Mouse (Mus musculus): ENCODE results near the gene Ift172. TPM values are rescaled to one million over a fixed set of nuclear protein-coding genes. Genes with fewer than 3 reads are reported as not detected.

Gene Ift172
- total and polyA plus RNA-seq, 2 experiments from 2014 or later, result 16.5 to 28.2 TPM

DNA sequence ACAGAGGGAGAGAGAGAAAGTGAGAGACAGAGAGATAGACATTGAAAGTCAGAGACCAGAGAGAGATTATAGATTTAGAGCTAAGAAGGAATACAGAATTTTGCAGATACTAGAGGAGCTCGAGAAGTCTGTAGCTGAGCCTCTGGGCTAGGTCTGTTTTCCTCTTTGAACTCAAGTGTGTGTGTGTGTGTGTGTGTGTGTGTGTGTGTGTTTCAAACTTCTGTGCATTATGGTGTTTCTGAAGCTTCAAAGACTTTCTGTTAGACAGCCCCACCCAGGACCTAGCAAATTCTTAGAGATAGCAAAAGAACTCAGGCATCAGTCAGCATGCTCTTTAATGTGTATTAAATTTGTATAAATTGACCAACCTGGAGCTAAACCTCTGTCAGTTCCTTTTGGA, 64.3 kb downstream of the Ift172 start:
- Histone ChIP-seq H3K27me3 (ENCODE audit: insufficient read depth, low read length) (no peaks in the 10 kb centered on the region), H3K36me3 (ENCODE audit: insufficient read depth, low read length) (no peaks in the 10 kb centered on the region), H3K27ac (ENCODE audit: low read depth, low read length) (no peak overlapping the region), H3K4me2 (ENCODE audit: low read depth, low read length, poor library complexity, severe bottlenecking) (no peak overlapping the region), H3K4me3 (ENCODE audit: low read depth, low read length) (no peak overlapping the region), H3K9ac (replicated peaks; ENCODE audit: low read length, poor library complexity, severe bottlenecking) (no peak overlapping the region), H3K9me3 (ENCODE audit: low read length) (no peaks in the 10 kb centered on the region), H3K4me1 (ENCODE audit: insufficient read depth, low read length) (no peaks in the 10 kb centered on the region)
- WGBS, result 56% methylated on average over 1 of the region's 1 CpGs
- ATAC-seq (ENCODE audit: low FRiP score) (no peak), DNase-seq (ENCODE audit: low spot score) (no peak)
- no peak for TF ChIP-seq CTCF (IDR thresholded peaks at IDR 0.05)

DNA sequence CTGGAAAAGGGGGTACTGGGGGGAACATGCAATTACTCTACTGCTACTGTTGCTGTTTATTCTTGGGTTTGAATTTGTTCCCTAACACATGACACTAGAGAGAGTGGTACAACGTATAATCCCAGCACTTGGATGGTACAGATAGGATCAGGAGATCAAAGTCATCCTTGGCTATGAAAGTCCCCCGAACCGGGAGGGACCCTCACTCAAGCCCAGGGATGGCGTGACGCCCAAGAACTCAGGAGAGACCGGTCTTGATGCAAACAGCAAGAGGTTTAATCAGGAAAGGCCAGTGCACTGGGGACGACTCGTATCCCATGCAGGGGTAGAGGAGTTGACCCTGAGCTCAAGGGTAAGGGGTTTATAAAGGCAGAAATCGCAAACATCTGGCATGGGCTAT, 68.2 kb downstream of the Ift172 start:
- ATAC-seq (ENCODE audit: low FRiP score) (no peak), DNase-seq (ENCODE audit: low spot score) (no peak)
- Histone ChIP-seq H3K4me2 (ENCODE audit: low read depth, low read length, poor library complexity, severe bottlenecking) (no peak overlapping the region), H3K27me3 (ENCODE audit: insufficient read depth, low read length) (no peaks in the 10 kb centered on the region), H3K9me3 (ENCODE audit: low read length) (no peaks in the 10 kb centered on the region), H3K4me1 (ENCODE audit: insufficient read depth, low read length) (no peaks in the 10 kb centered on the region), H3K36me3 (ENCODE audit: insufficient read depth, low read length) (no peaks in the 10 kb centered on the region), H3K9ac (replicated peaks; ENCODE audit: low read length, poor library complexity, severe bottlenecking) (no peak overlapping the region), H3K27ac (ENCODE audit: low read depth, low read length) (no peak overlapping the region), H3K4me3 (ENCODE audit: low read depth, low read length) (no peak overlapping the region)
- TF ChIP-seq CTCF (IDR thresholded peaks at IDR 0.05), result no peak
- 95% methylated on average over 9 of the region's 9 CpGs for WGBS

DNA sequence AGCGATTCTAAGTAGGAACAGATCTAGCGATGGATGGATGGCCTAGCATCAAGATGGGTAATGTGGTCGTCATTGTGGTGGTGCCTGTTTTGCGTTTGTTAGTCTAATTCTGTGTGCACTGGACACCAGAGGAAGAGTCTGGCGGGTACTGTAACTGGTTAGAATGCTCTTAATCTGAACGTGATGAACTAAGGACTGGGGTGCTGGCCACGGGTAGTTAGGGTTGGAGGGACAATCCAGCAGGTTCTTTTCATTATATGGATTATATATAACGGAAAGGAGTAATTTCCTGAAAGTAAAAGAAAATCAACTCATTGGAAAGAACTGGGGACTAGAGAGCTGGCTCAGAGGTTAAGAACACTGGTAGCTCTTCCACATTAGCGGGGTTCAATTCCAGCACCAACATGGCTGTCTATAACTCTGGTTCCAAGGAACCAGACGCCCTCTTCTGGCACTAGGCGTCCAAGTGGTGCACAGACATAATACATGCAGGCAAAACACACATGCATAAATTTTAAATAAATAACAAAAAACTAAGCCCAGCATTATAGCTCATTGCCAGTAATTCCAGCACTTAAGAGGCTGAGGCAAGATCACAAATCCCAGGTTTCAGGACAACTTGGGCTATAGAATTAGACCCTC, 69.5 kb downstream of the Ift172 start:
- peak overlapping the region; percentile 90 for H3K9ac ChIP-seq (replicated peaks; ENCODE audit: low read length, poor library complexity, severe bottlenecking)
- H3K36me3 ChIP-seq (ENCODE audit: insufficient read depth, low read length), result no peaks in the 10 kb centered on the region
- H3K9me3 ChIP-seq (ENCODE audit: low read length), result no peaks in the 10 kb centered on the region
- peak overlapping the region; percentile 96 for H3K27ac ChIP-seq (ENCODE audit: low read depth, low read length)
- H3K4me1 ChIP-seq (ENCODE audit: insufficient read depth, low read length), result no peaks in the 10 kb centered on the region
- ATAC-seq (ENCODE audit: low FRiP score), result peak; percentile 42
- H3K4me3 ChIP-seq (ENCODE audit: low read depth, low read length), result peak overlapping the region; percentile 98
- DNase-seq (ENCODE audit: low spot score), result peak; percentile 88
- TF ChIP-seq CTCF (IDR thresholded peaks at IDR 0.05), result peak; percentile 81
- peak overlapping the region; percentile 78 for H3K4me2 ChIP-seq (ENCODE audit: low read depth, low read length, poor library complexity, severe bottlenecking)
- 9% methylated on average over 11 of the region's 11 CpGs for WGBS
- H3K27me3 ChIP-seq (ENCODE audit: insufficient read depth, low read length), result no peaks in the 10 kb centered on the region

DNA sequence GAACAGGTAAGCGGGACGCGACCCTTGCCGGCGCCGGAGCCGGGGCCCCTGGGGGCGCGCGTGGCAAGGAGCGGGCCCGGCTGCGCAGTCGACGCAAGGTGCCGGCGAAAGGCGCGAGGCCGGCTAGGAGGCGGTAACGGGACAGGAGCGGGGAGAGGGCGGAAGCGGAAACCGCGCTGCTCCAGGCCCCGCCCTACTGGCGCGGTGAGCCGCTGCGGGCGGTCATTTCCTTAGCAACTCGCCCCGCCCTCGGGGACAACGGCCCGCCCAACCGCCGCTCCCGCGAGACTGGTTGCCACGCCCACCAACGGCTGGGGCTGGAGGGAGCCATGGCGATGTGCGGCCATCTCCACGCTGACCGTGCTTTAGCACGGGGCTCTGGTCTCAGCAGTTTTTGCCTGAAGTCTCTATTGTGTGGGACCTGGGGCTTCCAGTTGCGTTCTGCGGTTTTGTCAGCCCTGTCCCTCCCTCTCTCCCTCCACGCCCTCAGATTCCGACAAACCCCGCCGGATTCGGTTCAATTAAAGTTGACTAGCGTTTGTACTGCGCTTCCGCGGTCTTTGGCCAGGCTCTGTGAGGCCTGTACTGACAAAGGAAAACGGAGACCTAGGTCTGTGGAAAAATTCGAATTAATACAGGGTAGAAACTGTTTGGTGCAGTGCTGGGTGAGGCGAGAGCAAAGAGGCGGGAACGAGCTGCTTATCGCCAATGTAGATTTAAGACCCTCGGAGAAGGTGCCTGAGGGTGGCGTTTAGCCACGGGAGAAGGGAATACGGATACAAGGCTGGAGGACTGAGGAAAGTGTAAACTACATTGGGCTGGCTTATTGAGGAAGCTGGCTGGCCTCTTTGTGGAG, 70.2 kb downstream of the Ift172 start, which contains the start of gene Ppm1g:
Ppm1g (minus strand) TSS at position 240 of the 856 bp plus-strand sequence.
- ATAC-seq (ENCODE audit: low FRiP score) (peak; percentile 95), DNase-seq (ENCODE audit: low spot score) (peak; percentile 98)
- Histone ChIP-seq H3K9me3 (ENCODE audit: low read length) (no peaks in the 10 kb centered on the region), H3K4me1 (ENCODE audit: insufficient read depth, low read length) (no peaks in the 10 kb centered on the region), H3K27me3 (ENCODE audit: insufficient read depth, low read length) (no peaks in the 10 kb centered on the region), H3K4me2 (ENCODE audit: low read depth, low read length, poor library complexity, severe bottlenecking) (peak within 1 kb of the TSS; percentile 78), H3K36me3 (ENCODE audit: insufficient read depth, low read length) (no peaks in the 10 kb centered on the region), H3K4me3 (ENCODE audit: low read depth, low read length) (peak within 1 kb of the TSS; percentile 98), H3K27ac (ENCODE audit: low read depth, low read length) (peak within 1 kb of the TSS; percentile 96), H3K9ac (replicated peaks; ENCODE audit: low read length, poor library complexity, severe bottlenecking) (peak within 1 kb of the TSS; percentile 90)
- no peak; the same call in 1 of the 2 replicates for TF ChIP-seq CTCF (IDR thresholded peaks at IDR 0.05)
- under 1% methylated on average over 69 of the region's 70 CpGs for WGBS

DNA sequence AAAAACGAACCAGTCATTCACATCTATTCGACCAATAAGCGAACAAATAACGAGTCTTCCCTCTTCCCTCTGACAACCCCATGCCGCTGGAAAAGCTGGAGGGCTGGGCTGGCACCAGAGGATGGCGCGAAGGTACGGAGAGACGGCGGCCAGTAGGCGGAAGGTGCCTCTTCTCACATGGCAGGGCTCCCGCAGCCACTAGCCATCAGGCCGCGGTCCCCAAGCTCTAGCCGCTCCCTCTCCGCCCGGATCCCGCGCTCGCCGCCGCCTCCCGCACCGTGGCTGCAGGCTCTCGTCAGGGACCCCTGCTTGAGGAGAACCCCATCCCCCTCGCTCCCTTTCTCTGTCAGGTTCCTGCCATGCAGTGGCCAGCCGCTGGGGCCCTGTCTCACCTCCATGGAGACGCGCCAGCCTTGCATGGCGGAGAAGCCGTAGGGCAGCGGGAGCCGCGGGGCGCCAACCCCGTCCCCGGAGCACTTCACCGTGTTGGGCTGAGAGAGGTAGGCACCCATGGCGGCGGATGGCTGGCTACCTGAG, 70.9 kb downstream of the Ift172 start:
- ATAC-seq (ENCODE audit: low FRiP score) (peak; percentile 71), DNase-seq (ENCODE audit: low spot score) (peak; percentile 61)
- no peak; the same call in 1 of the 2 replicates for TF ChIP-seq CTCF (IDR thresholded peaks at IDR 0.05)
- no peaks in the 10 kb centered on the region for H3K36me3 ChIP-seq (ENCODE audit: insufficient read depth, low read length)
- H3K9ac ChIP-seq (replicated peaks; ENCODE audit: low read length, poor library complexity, severe bottlenecking), result peak overlapping the region; percentile 90
- peak overlapping the region; percentile 96 for H3K27ac ChIP-seq (ENCODE audit: low read depth, low read length)
- H3K27me3 ChIP-seq (ENCODE audit: insufficient read depth, low read length), result no peaks in the 10 kb centered on the region
- WGBS, result under 1% methylated on average over 30 of the region's 40 CpGs
- H3K4me2 ChIP-seq (ENCODE audit: low read depth, low read length, poor library complexity, severe bottlenecking), result peak overlapping the region; percentile 78
- no peaks in the 10 kb centered on the region for H3K4me1 ChIP-seq (ENCODE audit: insufficient read depth, low read length)
- H3K4me3 ChIP-seq (ENCODE audit: low read depth, low read length), result peak overlapping the region; percentile 98
- H3K9me3 ChIP-seq (ENCODE audit: low read length), result no peaks in the 10 kb centered on the region

All from midbrain, postnatal 0 days (tissue).